Mouse (Mus musculus) midbrain, embryonic 11.5 days (tissue): ENCODE measurements around the gene Jun. TPM values are rescaled to one million over a fixed set of nuclear protein-coding genes. Genes with fewer than 3 reads are reported as not detected.

ENCODE experiments used
- ATAC-seq: fragments of 200-750 bp; cut with Nextera tagmentation; 2 replicates; pipeline ENCODE4 v1.8.0; 2017; ENCODE audit warnings: moderate TSS enrichment, moderate library complexity; ENCODE audit not compliant: low FRiP score
- DNase-seq: peaks from one replicate; pipeline ENCODE4 v3.0.0; 2015; ENCODE audit warnings: low spot score; ENCODE audit errors: missing footprints
- H3K27ac ChIP-seq: fragments of 300-500 bp; sonication (generic); 2 replicates; pipeline ENCODE4 v1.5.1; 2014; ENCODE audit warnings: low read depth, low read length
- H3K27me3 ChIP-seq: fragments of 300-500 bp; sonication (generic); 2 replicates; pipeline ENCODE4 v1.6.1; 2014; ENCODE audit warnings: mild to moderate bottlenecking, low read length, moderate library complexity, mixed read lengths; ENCODE audit not compliant: control insufficient read depth, insufficient read depth
- H3K36me3 ChIP-seq: fragments of 300-500 bp; sonication (generic); 2 replicates; pipeline ENCODE4 v1.6.1; 2014; ENCODE audit warnings: mild to moderate bottlenecking, low read length, moderate library complexity, mixed read lengths; ENCODE audit not compliant: control insufficient read depth, insufficient read depth
- H3K4me1 ChIP-seq: fragments of 300-500 bp; sonication (generic); 2 replicates; pipeline ENCODE4 v1.6.1; 2014; ENCODE audit warnings: low read length; ENCODE audit not compliant: control insufficient read depth, insufficient read depth
- H3K4me2 ChIP-seq: fragments of 300-500 bp; sonication (generic); 2 replicates; pipeline ENCODE4 v1.6.1; 2014; ENCODE audit warnings: mild to moderate bottlenecking, moderate library complexity
- H3K4me3 ChIP-seq: fragments of 300-500 bp; sonication (generic); 2 replicates; pipeline ENCODE4 v1.5.1; 2014; ENCODE audit warnings: low read depth, low read length
- H3K9ac ChIP-seq: fragments of 300-500 bp; sonication (generic); 2 replicates; pipeline ENCODE4 v1.6.1; 2014; ENCODE audit warnings: low read length
- H3K9me3 ChIP-seq: fragments of 300-500 bp; sonication (generic); 2 replicates; pipeline ENCODE4 v1.6.1; 2016; ENCODE audit warnings: low read length; ENCODE audit not compliant: control insufficient read depth
- WGBS: fragments of 180-500 bp; shearing (Covaris S2); extraction: QIAGEN DNeasy Blood & Tissue Kit; methylation state at CpG from one replicate; pipeline ENCODE4 v1.1.7; 2014; 5-methylcytosine and 5-hydroxymethylcytosine counted together
- polyA plus RNA-seq: library from polyadenylated mRNA; unstranded; fragments of >200 nt; fragmentation: Nextera tagmentation; extraction: Ambion mirVana; gene quantifications from 2 replicates; pipeline ENCODE4 v1.2.1, GENCODE M21; 2014

The Jun gene
- polyA plus RNA-seq, 1 experiment from 2014 or later = 29.1 TPM

DNA sequence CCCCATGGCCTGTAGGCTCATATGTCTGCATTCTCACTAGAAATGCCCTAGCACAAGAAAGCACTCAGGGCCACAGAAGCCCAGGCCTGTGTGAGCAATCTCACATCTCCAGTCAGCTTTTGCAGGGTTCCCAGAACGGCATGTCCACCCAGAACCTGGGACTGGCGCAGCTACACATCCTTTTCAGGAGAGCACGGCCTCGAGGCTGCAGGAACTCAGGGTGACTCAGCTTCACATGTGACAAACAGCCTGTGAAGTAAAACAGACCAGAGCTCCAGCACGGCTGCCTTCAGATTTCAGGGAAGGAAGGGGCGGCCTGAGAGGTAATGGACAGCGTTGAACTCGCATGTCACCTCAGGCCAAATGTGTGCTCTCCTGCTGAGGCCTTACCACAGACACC, 29.6 kb upstream of the Jun start:
- Histone ChIP-seq H3K27me3 (no peaks in the 10 kb centered on the region), H3K36me3 (no peaks in the 10 kb centered on the region), H3K9ac (no peak overlapping the region), H3K27ac (no peak overlapping the region), H3K4me1 (no peaks in the 10 kb centered on the region), H3K4me2 (no peak overlapping the region), H3K9me3 (no peaks in the 10 kb centered on the region), H3K4me3 (no peak overlapping the region)
- ATAC-seq = no peak
- 79% methylated on average over 8 of the region's 8 CpGs for WGBS
- no peak for DNase-seq

DNA sequence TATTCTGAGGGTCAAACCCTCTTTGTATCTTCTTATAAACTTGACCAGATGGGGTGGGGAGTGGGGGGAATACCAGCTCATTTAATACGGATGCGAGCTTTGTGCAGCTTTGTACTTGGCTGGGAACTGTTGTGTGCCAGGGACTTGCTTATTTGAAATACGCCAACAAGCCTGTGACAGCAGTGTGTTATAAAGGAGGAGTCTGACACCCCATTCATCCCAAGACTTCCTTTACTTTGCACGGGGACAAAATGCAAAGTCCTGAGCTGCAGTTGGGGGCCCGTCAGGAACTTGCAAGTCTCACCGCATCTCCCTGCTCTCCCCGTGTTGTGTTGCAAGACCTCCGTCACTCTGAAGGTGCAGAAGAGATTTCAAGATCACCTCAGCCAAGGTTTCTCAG, 26.6 kb upstream of the Jun start:
- ATAC-seq = no peak

DNA sequence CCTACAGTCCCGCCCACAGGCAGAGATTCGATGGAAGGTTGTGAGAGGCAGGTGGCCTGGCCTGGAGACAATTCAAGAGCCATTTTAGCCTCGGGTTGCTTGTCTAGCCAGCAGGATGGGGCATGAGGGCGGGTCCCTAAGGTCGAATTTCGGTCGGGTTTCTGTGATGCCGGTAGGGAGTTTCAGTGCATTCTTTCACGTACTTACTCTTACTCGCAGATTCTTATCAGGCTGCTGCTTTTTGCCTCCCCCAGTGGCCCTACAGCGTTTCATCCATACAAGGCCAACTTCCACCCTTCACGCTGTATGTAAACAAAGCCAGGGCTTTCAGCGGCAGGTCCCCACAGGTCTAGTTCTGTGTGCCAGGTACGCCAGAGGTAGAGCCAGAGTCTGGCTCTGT, 24.3 kb upstream of the Jun start:
- no peak overlapping the region for H3K9ac ChIP-seq
- no peaks in the 10 kb centered on the region for H3K4me1 ChIP-seq
- no peak overlapping the region for H3K27ac ChIP-seq
- DNase-seq (no peak), ATAC-seq (no peak)
- H3K9me3 ChIP-seq = no peaks in the 10 kb centered on the region
- WGBS = 79% methylated on average over 14 of the region's 14 CpGs
- no peaks in the 10 kb centered on the region for H3K36me3 ChIP-seq
- no peaks in the 10 kb centered on the region for H3K27me3 ChIP-seq
- no peak overlapping the region for H3K4me2 ChIP-seq
- H3K4me3 ChIP-seq = no peak overlapping the region

More for the DNA sequence above, 26.6 kb upstream of the Jun start:
- no peaks in the 10 kb centered on the region for H3K27me3 ChIP-seq
- H3K4me2 ChIP-seq = no peak overlapping the region
- H3K27ac ChIP-seq = no peak overlapping the region
- H3K4me3 ChIP-seq = no peak overlapping the region
- no peaks in the 10 kb centered on the region for H3K36me3 ChIP-seq
- DNase-seq = peak; percentile 82
- no peaks in the 10 kb centered on the region for H3K4me1 ChIP-seq
- H3K9ac ChIP-seq = no peak overlapping the region
- 69% methylated on average over 8 of the region's 8 CpGs for WGBS
- H3K9me3 ChIP-seq = no peaks in the 10 kb centered on the region

DNA sequence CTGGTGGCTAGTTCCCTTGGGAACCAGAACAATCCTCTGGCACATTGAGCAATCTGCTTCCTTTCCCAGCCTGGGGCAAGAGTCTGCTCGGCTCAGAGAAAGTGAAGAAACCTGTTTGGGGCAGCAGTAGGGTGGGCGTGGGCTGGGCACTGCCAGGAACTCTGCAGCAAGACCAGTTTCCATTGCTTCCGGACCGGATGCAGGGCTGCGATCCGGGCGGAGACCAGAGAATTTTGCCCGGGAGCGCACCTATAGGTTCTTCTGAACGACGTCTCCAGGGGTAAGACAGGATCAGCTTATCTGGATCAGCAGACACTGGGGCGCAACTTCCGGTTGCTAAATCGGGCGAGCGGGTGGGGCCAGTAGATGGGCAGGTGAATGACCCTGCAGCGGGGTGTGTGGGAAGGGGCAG, 23.6 kb upstream of the Jun start:
- Histone ChIP-seq H3K9ac (no peak overlapping the region), H3K4me2 (no peak overlapping the region), H3K4me1 (no peaks in the 10 kb centered on the region), H3K9me3 (no peaks in the 10 kb centered on the region), H3K27ac (no peak overlapping the region), H3K36me3 (no peaks in the 10 kb centered on the region), H3K4me3 (no peak overlapping the region), H3K27me3 (no peaks in the 10 kb centered on the region)
- 94% methylated on average over 17 of the region's 17 CpGs for WGBS
- DNase-seq (no peak), ATAC-seq (no peak)

DNA sequence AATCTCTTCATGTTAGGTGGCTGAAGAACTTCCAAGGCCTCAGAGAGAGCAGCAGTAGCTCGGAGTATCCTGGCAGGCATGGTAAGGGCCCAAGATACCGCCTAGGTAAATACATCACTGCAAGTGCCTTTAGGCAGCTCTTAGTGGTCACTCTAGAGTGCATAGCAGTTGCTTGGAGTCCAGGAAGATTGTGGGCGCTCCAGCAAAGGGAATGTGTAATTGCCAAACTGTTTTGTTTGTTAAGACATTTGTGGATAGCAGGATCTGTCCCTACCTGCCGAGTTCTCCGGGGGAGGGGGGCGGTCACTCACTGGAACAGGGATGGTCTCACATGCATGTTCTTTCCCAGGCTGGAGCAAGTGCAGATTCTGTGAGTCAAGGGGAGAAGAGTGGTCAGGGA, 22.3 kb upstream of the Jun start:
- no peak for ATAC-seq
- no peak overlapping the region for H3K4me3 ChIP-seq
- no peak overlapping the region for H3K27ac ChIP-seq
- no peaks in the 10 kb centered on the region for H3K27me3 ChIP-seq
- DNase-seq = no peak
- 89% methylated on average over 6 of the region's 6 CpGs for WGBS
- H3K4me1 ChIP-seq = no peaks in the 10 kb centered on the region
- no peaks in the 10 kb centered on the region for H3K36me3 ChIP-seq
- H3K9me3 ChIP-seq = no peaks in the 10 kb centered on the region
- H3K4me2 ChIP-seq = no peak overlapping the region
- no peak overlapping the region for H3K9ac ChIP-seq

DNA sequence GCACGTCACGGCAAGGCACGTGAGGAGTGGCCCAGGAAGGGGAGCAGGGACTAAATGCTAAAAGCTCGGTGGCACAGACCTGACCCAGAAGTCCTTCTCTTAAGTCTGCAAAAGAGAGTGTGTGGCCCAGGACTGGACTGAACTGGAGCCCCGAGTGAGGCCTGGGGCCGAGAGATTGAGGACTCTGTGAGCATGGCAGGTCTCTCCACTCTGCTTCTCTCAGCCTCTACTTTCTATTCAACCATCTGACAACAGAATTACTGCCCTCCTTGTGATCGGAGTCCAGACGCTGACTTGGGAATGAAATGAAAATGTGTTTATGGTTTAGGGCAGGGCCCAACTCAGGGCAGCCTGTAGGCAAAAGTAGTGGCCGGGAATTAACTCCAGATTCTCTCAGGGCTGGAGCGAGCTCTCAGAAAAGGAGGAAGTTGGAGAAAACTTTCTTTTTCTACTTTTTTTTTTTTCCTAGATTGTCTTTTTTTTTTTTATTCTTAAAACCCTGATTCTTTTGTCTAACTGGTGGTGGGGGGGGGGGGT, 21.3 kb upstream of the Jun start:
- Histone ChIP-seq H3K27me3 (no peaks in the 10 kb centered on the region), H3K9me3 (no peaks in the 10 kb centered on the region), H3K36me3 (no peaks in the 10 kb centered on the region), H3K27ac (no peak overlapping the region), H3K9ac (no peak overlapping the region), H3K4me1 (no peaks in the 10 kb centered on the region), H3K4me2 (no peak overlapping the region), H3K4me3 (no peak overlapping the region)
- no peak for DNase-seq
- ATAC-seq = no peak
- WGBS = 81% methylated on average over 10 of the region's 10 CpGs

DNA sequence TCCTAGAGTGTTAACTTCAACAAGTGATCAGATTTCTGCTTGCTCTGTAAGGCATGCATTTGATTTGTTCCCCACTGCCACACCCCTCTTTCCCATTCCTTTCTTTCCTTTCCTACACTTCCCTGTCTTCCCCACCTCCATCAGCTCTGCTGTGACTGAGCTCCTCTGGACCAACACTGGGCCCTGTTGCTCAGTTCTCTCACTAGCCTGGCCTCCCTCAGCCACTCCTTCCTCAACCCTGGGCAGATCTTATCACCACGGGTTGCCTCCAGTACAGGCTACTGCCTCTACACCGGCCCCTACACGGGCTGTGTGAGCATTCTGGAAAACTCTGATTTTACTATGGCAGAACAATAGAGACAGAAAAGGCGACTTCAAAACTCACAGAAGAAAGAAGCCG, 18.4 kb upstream of the Jun start:
- no peak overlapping the region for H3K4me3 ChIP-seq
- H3K9ac ChIP-seq = no peak overlapping the region
- no peaks in the 10 kb centered on the region for H3K4me1 ChIP-seq
- H3K4me2 ChIP-seq = no peak overlapping the region
- no peak for DNase-seq
- no peaks in the 10 kb centered on the region for H3K9me3 ChIP-seq
- H3K27me3 ChIP-seq = no peaks in the 10 kb centered on the region
- 85% methylated on average over 5 of the region's 5 CpGs for WGBS
- H3K27ac ChIP-seq = no peak overlapping the region
- no peaks in the 10 kb centered on the region for H3K36me3 ChIP-seq
- ATAC-seq = no peak

DNA sequence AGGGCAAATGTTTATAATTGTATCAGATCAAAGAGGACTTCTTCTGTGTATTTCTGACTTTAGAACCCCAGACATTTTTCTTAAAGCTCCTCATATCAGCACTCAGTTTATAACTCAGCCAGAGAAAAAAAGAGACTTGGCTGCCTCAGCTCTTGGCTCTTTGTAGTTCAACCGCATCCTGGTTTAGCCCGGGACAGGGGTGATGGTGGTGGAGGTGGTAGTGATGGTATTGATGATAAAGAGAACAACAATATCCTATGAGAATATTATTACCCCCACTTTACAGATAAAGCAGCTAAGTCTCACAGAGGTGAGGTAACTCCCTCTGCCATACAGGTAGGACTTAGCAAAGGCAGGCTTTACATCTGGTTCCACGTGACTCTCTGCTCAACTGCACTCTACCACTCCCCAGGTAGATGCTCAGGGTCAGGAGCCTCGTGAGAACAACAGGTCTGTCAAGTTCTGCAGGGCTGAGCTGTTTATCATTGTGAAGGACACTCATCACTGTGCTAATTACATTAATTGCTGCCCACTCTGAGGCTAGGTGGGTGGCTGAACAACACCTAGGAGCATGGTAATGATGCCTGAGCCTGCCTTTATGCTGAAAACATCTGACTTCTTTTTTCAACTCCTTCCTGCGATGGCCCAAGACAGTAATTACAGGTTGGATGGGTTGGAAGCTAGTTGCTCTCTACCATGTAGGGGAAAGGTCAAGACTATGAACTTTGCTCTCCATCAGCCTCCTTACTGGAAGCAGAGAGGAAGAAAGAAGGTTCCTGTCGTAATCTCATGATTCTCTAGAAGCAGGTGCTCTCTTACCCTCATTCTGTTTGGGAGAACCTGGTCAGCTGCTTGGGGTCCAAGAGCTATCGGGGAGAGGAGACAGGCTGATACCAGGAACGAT, 16.3 kb upstream of the Jun start:
- Histone ChIP-seq H3K4me3 (no peak overlapping the region), H3K4me2 (no peak overlapping the region), H3K27ac (no peak overlapping the region), H3K4me1 (no peaks in the 10 kb centered on the region), H3K27me3 (no peaks in the 10 kb centered on the region), H3K36me3 (no peaks in the 10 kb centered on the region), H3K9ac (no peak overlapping the region), H3K9me3 (no peaks in the 10 kb centered on the region)
- no peak for DNase-seq
- ATAC-seq = no peak
- WGBS = 84% methylated on average over 8 of the region's 8 CpGs

DNA sequence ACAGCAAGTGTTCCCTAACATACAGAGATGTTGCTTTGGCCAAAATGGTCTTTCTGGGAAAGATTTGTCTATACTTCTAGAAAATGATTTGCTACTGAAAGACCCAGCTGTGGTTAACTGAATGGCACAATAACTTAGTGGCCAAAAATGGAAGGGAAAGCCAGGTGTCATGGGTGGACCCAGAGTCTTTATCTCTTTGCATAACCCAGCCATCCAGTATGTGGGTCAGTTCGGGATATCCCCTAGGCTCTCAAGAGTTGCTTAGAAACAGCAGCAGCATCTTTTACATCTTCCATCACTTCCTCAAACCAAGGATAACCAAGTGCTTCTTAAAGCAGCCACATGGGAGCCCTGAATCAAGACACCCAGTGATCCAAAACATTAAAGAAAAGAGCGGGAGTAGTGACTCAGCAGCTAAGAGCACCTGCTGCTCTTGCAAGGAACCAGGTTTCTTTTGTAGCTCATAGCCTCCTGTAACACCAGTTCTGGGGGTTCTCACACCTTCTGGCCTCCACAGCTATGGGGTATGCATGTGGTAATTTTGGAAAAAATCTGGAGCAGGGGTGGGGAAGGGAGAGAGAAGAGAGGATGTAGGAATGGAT, 11.7 kb upstream of the Jun start:
- no peak overlapping the region for H3K9ac ChIP-seq
- DNase-seq (no peak), ATAC-seq (no peak)
- H3K9me3 ChIP-seq = no peaks in the 10 kb centered on the region
- no peaks in the 10 kb centered on the region for H3K27me3 ChIP-seq
- no peak overlapping the region for H3K27ac ChIP-seq
- H3K36me3 ChIP-seq = no peaks in the 10 kb centered on the region
- no peaks in the 10 kb centered on the region for H3K4me1 ChIP-seq
- no peak overlapping the region for H3K4me2 ChIP-seq
- WGBS = 92% methylated on average over 2 of the region's 2 CpGs
- H3K4me3 ChIP-seq = no peak overlapping the region
